Mouse (Mus musculus) CD4-positive, CD25-positive, alpha-beta regulatory T cell, adult 4 months (primary cell): Measurements from ENCODE around the gene Ccdc186. TPM values are rescaled to one million over a fixed set of nuclear protein-coding genes. Genes with fewer than 3 reads are reported as not detected.

ENCODE experiments used
- ATAC-seq: one replicate; pipeline ENCODE4 v1.8.0; 2017
- polyA plus RNA-seq, 2 experiments: library from polyadenylated mRNA; unstranded; fragments of 100-300 nt; shearing (Covaris generic); gene quantifications; one replicate each; pipeline ENCODE4 v1.2.1; 2017

Ccdc186 gene
- polyA plus RNA-seq, 2 experiments from 2014 or later: 11.1 to 13.1 TPM

DNA sequence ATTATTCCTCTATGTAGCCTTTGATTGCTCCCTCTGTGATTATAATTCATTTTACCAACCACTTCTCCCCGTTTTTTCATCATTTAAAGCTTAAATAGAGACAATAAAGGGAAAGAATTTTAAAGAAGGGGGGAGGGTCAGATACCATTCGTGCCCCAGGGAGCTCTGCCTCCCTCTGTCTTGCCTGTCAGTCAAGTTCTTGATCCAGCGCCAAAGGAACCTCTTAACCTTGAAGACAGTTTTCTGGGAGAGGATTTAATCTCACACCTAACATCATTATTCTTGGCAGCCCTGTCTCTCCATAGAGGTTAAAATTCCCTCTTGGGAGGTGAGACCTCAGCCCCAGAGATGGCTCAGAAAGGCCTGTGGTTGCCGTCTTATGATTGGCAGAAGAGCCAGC lies 71.3 kb downstream of the Ccdc186 start:
- ATAC-seq: no peak

GRCm38 (mm10) chr19:56749343-56749742 lies 72.6 kb downstream of the Ccdc186 start:
- ATAC-seq: no peak

DNA sequence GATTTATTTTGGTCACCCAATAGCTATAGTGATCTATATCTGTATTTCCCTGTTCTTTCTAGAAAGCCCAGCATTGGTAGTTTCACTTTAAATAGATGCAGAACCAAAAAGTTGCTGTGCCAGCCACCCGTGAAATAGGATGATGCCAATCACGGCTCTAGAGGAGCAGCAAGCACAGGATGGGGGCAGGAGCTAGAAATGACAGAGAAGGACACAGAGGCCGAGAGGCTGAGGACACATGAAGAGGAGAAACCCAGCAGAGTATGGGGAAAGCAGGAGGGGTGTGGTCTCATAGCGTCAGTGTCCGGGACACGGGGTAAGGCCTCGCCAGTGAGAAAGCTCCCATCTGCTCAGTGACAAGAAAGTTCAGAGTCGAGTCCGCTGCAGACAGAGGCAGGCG lies 74.1 kb downstream of the Ccdc186 start:
- no peak for ATAC-seq

DNA sequence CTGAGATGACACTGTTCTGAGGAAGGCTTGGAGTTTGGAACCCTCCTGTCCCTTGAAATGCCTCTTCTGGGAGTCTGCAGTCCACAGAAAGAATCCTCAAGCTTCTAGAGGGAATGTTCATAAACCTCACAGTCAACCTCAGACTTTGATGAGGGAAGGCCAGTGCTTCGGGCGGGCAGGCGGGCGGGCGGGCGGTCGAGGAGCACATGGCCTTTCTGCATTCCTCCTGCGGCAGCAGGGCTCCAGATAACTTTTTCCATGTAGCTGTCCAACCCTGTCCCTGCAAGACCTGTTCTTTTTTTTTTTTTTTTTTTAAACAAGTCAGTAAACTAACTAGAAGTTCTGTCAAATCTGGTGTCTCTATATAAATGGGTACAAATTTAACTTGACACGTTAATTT lies 75.4 kb downstream of the Ccdc186 start:
- ATAC-seq: no peak

GRCm38 (mm10) chr19:56745528-56745927 lies 76.5 kb downstream of the Ccdc186 start:
- no peak for ATAC-seq

DNA sequence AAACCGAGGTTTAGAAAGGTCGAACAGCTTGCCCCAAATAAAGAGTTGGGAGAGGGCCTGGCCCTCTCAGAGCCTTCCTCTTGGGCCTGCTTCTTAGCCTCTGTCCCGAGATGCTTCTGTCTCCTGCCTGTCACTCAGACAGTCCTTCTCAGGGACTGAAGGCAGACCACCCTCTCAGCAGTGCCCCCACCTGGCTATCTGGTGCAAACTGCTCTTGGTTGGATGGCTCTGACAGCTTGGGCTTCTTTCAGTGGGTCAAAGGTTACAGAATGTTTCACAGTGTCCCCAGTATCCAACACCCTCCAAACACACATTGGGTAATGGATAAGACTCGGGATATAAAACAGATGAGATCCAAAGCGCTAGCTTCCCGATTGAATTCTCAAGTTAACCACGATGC lies 76.9 kb downstream of the Ccdc186 start:
- no peak for ATAC-seq

Other genes starting within 250 kb of the Ccdc186 start
- gene Adrb1, start 100.0 kb downstream of the Ccdc186 start, polyA plus RNA-seq: not detected
- not detected for gene Tdrd1, start 4.0 kb upstream of the Ccdc186 start, polyA plus RNA-seq
- not detected for gene Vwa2, start 52.1 kb upstream of the Ccdc186 start, polyA plus RNA-seq
- not detected for gene Afap1l2, start 186.0 kb upstream of the Ccdc186 start, polyA plus RNA-seq